Mouse (Mus musculus) left cerebral cortex, adult 8-10 months (tissue): Measurements from ENCODE around the gene Tpsb2. TPM values are rescaled to one million over a fixed set of nuclear protein-coding genes. Genes with fewer than 3 reads are reported as not detected.

Experiments used
- DNase-seq, 2 experiments: peaks; one replicate each; pipeline ENCODE4 v3.0.0; 2022; ENCODE audit warnings: low spot score in 2 of 2
- total RNA-seq, 4 experiments: library from RNA; stranded (reverse); gene quantifications; 2 replicates each; pipeline ENCODE4 v1.2.4; 2022

Gene Tpsb2
- not detected for total RNA-seq

DNA sequence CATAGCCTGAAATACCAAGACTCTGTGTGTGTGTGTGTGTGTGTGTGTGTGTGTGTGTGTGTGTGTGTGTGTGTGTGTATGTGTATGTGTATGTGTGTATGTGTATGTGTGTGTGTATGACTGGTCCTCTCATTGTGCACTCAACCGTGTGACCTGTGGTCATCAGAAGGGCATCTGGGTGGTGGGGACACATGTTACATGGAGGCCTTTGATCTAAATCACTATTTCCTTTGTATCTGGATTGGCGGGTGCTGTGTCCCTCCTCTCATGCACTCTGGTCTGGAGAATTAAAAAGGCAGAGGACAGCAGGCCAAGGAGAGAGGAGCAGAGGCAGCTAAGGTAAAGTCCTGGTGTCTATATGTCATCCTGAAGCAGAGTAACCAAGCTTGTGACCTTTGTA, at the start of gene Tpsb2:
TSS of gene Tpsb2 (plus strand) at position 301 of the 400 bp plus-strand sequence.
- no peak for DNase-seq

DNA sequence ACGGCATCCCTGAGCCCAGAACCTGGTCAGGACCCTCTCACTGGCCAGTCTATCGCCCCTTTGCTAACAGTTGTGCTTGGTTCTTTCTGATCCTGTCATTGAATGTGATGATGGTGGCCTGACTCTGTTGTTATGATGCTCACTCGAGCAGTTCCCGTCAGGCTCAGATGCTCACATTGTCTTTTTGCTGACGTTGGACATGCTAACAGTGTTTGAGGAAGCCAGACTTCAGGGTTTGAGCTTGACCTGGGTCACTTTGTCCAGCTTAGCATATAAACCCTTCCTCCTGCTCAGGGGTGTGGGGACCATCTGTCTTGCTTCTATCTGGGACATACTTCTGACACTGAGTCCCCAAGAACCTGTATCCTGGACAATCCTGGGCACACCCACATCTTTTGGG, 47.8 kb upstream of the Tpsb2 start, which contains the start of gene Prss29:
TSS of gene Prss29 (plus strand) at position 301 of the 400 bp plus-strand sequence.
- no peak for DNase-seq

DNA sequence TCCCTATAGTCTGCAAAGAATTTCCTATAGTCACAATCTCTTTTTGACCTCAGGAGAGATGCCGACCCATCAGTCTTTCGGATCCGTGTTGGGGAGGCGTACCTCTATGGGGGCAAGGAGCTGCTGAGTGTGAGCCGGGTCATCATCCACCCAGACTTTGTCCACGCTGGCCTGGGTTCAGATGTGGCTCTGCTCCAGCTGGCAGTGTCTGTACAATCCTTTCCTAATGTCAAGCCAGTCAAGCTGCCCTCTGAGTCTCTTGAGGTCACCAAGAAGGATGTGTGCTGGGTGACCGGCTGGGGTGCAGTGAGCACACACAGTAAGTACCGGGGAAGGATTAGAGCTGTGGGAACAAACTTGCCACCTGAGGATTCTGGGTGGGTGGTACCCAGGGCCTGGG, 45.3 kb upstream of the Tpsb2 start:
- DNase-seq: no peak

DNA sequence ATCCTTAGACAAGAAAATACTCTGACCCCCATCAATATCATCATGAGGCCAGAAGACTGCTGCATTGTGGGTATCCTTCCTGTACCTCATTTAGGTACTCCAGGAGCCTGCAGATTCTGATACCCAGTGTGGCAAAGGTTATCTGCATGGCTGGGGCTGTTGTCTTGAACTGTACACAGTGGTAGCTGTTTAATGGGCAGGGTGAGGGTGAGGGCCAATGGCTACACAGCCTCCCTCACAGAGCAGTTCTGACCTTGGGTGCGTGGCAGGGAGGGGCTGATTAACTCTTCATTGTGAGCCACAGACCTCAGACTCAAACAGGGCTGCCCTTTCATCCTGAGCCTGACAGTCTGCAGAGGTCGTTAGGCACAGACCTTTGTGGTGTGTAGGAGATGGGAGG, 43.2 kb upstream of the Tpsb2 start:
- no peak for DNase-seq

DNA sequence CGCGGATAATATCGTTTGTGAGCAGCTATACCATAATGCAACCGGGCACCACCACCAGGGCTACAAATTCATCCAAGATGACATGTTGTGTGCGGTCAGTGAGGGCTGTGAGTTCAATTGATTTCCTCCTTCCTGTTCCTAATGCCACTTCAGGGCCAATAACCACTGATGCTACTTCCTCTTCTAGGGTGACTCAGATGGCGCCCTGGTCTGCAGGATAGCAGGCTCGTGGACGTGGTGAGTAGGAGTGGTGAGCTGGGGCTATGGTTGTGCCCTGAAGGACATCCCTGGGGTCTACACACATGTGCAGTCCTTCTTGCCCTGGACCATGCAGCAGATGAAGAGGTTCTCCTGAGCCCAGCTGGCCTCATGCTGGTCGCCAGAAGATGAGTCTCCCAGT, 33.8 kb upstream of the Tpsb2 start:
- DNase-seq: no peak

DNA sequence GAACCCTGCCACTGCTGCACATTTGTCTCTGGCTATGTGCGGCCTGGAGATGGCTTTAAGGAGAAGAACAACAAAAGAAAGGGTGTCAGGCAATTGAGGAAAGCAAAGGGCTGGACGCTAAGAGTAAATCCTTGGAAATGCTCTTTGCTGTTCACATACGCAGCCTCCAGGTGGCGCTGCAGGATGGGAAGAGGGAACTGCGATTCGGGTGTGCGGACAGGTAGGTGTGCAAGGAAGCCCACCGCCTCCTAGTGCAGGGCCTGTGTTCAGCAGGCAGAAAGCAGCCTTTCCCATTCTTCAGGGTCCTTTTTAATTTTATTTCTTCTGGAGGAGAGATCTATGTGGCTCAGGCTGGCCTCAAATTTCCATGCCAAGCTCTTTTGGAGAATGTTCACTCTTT, 32.2 kb upstream of the Tpsb2 start:
- peak in 1 of 2 experiments; percentile 64 for DNase-seq

DNA sequence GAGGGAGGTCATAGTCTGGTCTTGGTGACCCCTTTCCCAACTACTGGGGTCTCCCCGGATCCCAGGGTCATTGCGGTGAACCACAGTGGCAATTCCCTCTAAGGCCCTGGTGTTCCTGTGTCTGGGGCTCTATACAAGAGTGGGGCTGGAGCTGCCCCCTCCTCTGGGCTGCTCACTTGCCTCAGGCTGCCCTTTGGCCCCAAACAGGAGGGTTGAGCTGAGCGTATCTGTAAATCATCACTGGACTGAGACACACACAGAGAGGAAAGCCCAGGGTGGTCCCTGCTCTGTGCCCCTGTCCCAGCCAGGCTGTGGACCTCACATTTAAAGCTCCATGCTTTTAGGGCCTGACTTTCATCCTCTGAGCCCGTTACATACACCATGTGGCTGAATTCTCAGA, 27.9 kb upstream of the Tpsb2 start:
- DNase-seq: no peak

DNA sequence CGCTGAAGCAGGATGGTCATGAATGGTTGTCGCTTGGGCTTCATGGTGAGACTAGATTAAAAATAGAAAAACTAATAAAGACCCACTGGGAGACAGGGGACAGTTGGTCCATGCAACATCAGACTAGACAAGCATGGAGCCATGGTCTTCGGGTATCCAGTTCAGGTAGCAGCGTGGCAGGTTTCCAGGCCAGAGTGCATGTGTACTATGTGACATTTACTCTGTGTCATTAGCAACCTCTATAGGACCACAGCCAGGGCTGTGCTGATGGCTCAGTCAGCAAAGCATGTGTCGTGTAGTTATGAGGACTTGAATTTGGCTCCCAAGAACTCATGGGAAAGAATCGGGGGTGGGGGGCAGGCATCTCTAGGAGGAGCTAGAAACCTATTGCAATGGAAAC, 26.1 kb upstream of the Tpsb2 start:
- no peak for DNase-seq

DNA sequence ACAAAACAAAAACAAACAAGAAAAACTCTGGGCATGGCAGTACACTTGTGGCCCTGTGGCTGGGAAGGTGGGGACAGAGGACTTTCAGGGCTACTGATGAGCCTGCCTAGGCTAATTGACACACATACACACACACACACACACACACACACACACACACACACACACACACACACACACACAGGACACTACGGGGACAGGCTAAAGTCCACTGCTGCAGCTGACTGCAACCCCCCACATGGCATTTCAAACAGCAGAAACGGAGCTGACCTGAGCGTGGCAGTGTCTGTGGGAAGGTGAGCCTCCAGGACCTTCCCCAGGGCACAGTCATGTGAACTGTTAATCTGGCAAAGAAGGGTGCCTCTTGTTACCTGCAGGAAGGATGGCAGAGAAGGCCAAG, 24.6 kb upstream of the Tpsb2 start:
- no peak for DNase-seq

DNA sequence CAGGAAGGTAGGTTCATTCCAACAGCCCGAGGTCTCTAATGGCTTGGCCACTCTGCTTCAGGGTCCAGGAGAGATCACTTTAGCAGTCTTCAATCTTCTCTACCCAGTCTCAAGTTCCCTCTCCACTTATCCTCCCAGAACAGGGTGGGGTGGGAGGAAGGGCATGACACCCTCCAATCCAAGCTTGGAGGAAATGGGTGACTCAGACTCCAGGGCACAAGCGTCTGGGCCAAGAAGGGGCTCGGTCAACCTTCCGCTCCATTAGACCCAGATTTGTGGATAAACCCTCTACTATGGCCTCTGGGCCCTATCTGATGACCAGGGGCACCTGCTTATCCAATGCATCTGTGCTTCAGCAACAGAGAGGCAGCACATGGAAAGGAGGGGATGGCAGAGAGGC, 20.6 kb upstream of the Tpsb2 start, which contains the start of gene Tpsab1:
TSS of gene Tpsab1 (minus strand) at position 101 of the 400 bp plus-strand sequence.
- no peak for DNase-seq

DNA sequence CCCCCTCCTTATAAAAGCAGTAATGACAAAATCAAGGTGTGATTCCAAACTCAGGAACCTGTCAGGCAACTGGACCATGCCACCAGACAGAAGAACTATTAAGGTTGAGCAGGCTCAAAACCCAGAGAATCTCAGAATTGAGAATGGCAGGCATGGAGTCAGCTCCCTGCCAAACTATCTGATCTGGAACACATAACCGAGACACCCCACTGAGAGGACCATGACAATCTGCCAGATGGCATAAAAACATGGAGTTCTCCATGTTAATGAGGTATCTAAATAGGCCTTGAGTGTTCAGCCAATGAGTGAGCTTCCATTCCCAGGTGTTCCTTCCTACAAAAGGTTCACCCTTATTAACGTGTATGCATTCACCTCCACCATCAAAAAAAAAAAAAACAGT, 4.8 kb upstream of the Tpsb2 start:
- no peak for DNase-seq

DNA sequence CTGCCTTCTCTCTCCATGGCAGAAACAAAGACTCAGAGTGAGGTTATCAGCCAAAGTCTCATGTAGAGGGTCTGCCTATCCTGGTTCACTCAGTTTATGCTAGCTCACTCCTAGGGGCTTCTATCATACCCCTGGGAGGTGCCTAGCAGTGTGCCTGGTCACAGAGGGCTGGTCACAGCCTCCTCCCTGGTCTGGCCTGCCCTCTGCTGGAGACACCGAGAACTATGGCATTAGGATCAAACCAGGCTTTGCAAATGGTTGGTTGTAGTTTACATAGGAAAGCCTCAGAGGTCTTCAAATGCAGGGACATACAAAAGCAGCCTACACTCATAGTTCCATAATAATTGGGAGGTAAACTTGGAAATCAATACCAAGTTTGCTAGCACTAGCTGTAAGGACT, 2.4 kb upstream of the Tpsb2 start:
- DNase-seq: peak in 1 of 2 experiments; percentile 19

DNA sequence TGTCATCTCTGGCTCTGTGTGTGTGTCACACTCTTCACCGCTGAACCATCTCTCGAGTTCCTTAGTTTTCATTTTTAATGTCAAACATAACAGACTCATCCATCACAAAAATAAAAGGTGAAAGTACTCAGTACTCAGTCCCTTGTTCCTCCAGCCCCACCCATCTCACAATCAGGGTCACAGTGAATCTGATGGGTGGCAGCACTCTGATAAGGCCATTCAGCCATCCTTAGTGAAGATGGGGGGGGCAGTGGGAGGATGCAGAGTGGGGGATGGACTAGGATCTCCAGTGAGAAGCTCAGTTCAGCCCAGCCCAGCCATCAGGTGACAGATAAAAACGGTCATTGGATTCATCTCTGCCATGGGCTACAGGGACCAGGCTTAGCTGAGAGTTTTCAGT, 2.9 kb downstream of the Tpsb2 start, which contains the start of gene Tpsg1:
TSS of gene Tpsg1 (plus strand) at position 301 of the 400 bp plus-strand sequence.
- DNase-seq: no peak

DNA sequence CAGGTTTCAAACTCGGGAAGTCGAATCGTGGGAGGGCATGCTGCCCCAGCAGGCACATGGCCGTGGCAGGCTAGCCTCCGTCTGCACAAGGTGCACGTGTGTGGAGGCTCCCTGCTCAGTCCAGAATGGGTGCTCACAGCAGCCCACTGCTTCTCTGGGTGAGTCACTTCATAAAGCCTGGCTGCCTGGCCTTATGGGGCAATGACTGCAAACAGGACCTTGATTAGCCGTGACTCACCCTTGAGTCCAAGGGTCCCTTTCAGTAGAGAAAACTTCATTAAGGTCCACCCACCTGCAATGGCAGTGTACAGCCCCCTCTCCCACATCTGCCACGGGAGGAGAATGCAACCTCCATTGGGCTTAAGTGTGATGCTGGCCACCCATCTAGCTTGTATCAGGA, 6.4 kb downstream of the Tpsb2 start:
- DNase-seq: no peak

DNA sequence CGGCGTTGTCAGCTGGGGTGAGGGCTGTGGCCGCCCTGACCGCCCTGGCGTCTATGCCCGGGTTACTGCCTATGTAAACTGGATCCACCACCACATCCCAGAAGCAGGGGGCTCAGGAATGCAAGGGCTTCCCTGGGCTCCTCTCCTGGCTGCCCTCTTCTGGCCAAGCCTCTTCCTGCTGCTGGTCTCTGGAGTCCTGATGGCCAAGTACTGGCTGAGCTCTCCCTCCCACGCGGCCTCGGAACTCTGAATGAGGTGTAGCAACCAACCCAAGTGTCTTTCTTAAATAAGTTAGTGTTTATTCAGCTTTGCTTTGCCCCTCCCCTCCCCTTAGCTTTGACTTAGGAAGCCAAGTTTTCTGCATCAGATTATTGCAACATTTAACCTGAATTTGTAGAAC, 7.9 kb downstream of the Tpsb2 start:
- DNase-seq: no peak

DNA sequence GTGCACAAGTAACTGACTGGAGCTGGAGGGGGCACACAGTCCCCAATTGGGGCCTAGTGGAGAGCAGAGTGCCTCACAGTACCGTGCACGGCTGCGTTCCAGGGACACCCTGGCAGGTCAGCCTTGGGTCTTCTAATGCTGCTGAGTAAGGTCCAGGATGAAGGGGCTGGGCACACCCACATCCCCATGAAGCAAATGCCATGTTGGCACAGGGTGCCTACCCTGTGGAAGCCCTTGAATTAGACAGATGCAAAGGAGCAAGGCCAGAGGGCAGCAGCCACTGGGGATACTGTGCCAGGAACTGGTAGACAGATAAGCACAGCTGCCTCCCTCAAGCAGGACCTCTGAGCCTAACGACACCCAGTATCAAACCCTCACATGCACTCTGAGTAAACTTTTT, 28.4 kb downstream of the Tpsb2 start:
- DNase-seq: no peak

DNA sequence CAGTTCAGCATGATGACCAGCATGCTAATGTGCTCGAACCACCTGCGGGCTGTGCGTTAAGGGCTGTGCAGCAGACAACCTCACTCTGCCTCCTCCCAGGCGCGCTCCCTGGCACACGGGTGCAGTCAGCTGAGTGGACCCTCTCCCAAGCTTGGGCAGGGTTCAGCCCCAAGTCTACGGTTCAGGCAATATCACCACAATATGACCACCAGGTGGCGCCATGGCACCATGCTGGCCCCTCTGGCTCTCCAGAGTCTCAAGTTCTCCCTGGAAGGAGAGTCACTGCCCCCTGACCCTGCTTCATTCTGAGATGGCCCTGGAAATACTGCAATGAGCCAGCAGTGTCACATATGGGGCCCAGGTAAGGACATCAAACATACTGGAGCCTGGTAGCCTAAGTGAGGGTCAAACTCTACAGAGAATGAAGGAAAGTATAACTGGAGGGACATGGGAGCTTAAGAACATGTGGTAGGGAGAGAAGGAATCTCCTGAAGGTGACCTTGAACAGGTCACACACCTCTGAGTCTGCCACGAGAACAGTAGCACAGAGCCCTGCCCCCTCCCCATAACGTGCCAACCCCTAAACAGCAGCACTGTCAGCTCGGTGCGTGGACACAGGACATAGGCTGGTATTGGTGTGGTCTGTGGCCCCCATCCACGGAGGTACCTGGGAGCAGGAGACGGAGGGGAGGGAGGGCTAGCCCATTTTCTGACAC, 31.9 kb downstream of the Tpsb2 start:
- peak; percentile 36 to 73 for DNase-seq

DNA sequence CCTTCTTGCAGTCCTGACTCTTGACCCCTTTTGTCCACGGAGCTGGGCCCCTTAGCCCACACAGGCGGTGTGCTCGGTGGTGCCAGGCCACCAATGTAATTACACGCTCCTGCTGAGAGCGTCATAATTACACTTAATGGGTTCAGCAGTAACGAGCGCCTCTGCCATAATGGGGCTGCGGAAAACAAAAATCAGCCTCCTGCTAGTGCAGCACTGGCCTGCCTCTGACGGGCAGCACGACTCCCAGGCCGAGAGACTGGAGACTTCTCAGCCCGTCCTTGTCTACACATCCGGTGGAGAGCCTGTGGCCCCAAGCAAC, 32.4 kb downstream of the Tpsb2 start:
- DNase-seq: no peak

DNA sequence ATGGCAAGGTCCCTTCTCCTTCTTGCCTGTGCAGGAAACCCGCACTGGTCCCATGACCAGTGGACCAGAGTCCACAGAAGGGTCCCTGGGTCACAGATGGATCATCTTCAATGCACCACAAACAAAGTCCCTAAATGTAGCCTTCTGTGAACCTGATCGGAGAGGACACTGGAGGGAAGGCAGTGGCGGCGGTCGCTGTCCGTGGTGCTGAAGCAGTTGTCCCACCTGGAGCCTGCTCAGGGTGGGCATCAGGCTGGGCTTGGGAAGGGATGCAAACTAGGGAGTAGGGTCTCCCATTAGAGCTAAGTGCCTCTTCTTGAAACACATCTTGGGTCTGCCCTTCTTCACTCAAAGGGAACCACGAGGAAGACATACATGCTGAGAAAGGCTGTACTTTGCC, 34.3 kb downstream of the Tpsb2 start:
- DNase-seq: no peak

DNA sequence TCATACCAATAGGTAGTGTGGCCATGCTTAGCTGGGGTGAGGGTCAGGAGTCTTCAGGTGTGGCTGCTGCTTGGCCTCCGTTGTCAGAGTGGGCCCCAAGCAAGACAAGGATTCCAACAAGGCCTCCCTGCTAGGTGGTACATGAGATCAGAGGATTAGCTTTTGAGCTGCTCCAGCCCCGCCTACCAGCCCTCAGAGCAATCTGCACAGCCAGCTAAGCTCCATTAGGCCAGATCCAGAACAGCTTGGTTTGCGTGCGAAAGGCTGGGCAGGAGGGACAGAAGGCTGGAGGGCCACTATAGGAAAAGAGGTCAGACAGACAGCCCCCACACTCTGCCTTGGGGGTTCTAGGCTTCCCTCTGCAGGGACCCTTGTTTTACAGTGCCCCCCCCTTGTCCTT, 35.4 kb downstream of the Tpsb2 start:
- no peak for DNase-seq

DNA sequence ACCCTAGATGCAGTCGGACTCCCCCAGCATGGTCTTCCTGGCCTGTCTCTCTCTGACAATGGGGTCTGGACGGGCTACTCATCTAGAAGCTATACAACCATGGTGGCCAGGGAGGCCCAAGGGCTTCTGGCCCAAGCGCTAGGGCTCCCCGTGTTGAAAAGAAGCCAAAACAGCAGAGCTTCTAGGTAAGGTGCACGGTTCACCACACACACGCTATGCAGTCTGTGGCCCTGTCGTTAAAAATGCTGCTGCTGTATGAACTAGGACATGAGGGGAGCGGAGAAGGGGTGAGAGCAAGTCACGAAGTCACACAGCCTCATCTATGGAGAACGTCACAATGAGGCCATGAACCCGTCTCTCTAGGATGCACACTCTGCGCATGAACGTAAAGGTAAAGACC, 36.1 kb downstream of the Tpsb2 start:
- no peak for DNase-seq

DNA sequence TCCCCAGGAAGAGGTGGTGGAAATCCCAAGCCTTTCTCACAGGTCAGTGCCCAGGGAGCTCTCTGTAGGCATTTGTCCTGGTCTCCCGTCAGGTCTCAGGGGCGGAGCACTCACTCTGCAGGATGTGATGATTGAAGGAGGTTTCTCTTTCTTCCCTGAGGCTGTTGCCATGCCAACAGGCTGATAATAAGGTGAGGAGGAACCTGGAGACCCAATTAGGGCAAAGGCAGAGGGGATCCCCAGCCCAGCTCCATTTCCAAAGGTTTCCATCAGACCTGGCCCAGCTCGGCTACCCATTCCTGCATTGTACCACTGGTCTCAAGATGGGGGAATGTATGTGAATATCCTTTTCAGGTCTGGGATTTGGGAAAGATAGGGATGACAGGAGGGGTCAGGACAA, 38.1 kb downstream of the Tpsb2 start:
- no peak for DNase-seq

DNA sequence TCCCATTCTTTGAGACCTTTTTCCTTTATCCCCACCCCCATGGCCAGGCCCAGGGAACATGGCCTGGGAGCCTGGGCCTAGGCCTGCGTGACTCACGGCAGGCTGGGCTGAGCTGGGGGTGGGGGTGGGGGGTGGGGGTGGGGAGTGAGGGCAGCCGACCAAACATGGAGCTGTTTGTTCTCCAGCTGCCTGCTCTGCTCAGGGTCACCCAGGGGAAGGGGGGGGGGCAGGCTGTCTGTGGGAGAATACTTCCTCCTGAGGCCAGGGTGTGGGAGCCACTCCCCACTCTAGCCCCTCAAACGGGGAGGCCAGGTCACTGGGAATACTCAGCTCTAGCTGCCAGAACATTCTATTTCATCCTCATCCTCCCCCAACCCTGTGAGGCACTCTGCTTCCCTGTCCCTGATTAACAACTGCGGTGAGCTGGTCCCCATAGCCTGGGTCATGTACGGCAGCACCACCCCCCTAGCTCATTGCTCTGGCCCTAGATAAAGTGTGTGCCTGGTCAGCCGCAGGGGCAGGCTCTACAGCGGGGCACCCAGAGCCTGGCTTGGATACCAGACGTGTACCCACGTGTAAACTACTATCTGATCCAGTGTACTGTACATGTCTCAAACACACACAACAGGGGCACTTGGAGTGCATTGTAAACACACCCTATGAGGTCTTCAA, 39.3 kb downstream of the Tpsb2 start:
- no peak for DNase-seq
